ENCODE assay signal across 27 mouse cellular contexts in the genomic region with DNA sequence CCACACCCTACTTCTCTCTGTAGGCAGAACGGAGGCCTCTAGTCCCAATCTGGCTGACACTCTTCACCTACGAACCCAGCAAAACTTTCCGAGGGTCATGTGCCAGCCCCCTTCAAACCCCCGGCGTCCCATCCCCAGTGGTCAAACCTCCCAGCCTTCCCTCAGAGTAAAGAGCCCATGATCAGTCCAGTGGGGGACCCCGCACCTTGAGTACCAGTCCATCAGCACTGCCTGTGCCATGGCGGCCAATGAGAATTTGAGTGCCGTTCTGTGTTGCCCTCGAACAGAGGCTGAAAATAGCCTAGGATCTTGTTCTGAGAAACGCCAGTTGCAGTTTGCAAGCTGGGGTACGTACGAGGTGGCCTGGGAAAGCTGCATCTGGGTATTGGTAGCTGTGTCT. TPM values are rescaled to one million over a fixed set of nuclear protein-coding genes. Genes with fewer than 3 reads are reported as not detected.
A peak's percentile ranks its signal among the peaks of the same experiment; 100 is the strongest.
DNase-seq lines count a peak whose midpoint lies in the region; ATAC-seq and TF ChIP-seq lines count a peak whose summit lies in the region.
"Had no signal": no experiment of that assay in that cellular context is flagged by ENCODE, and none has a peak within 500 bp of the region (broad histone marks: within the 10 kb centered on the region; RNA-seq: fewer than 3 reads in every experiment).

No protein-coding gene starts in this region.

- TF ChIP-seq POLR2A in limb, embryonic 14.5 days (IDR thresholded peaks at IDR 0.05; ENCODE audit: borderline replicate concordance, extremely low read depth, insufficient read depth, insufficient read length) = no peak

- no peak for ATAC-seq in heart, embryonic 11.5 days (replicated peaks; ENCODE audit: insufficient number of reproducible peaks, low FRiP score, low TSS enrichment)
- no peak for ATAC-seq in midbrain, embryonic 14.5 days (ENCODE audit: low FRiP score, low TSS enrichment)
- ATAC-seq in limb, embryonic 14.5 days (ENCODE audit: low FRiP score, low read depth) = no peak
- no peak for ATAC-seq in megakaryocyte progenitor cell, adult 5-6 weeks (replicated peaks; ENCODE audit: poor library complexity)
- ATAC-seq: forebrain, embryonic 16.5 days; hindbrain, embryonic 16.5 days; intestine, embryonic 15.5 days; midbrain, embryonic 13.5 days; Patski had no signal

- 0 out of 2 replicates have a peak overlapping the region, but pooled peaks have one; percentile 7 for H3K4me2 ChIP-seq in heart, embryonic 11.5 days
- H3K4me2 ChIP-seq in midbrain, embryonic 14.5 days (ENCODE audit: low read length) = no peak overlapping the region
- H3K4me2 ChIP-seq in limb, embryonic 14.5 days (replicated peaks; ENCODE audit: low read depth, low read length, severe bottlenecking) = 0 out of 2 replicates have a peak overlapping the region, but pooled peaks have one; percentile 10
- H3K4me2 ChIP-seq: intestine, embryonic 15.5 days; limb, embryonic 12.5 days; liver, embryonic 13.5 days; midbrain, embryonic 13.5 days had no signal

- no peaks in the 10 kb centered on the region for H3K9me3 ChIP-seq in heart, embryonic 11.5 days (replicated peaks; ENCODE audit: control insufficient read depth, low read length)
- H3K9me3 ChIP-seq in midbrain, embryonic 10.5 days (replicated peaks) = no peaks in the 10 kb centered on the region
- H3K9me3 ChIP-seq in midbrain, embryonic 14.5 days (ENCODE audit: control insufficient read depth, low read length) = no peaks in the 10 kb centered on the region
- no peaks in the 10 kb centered on the region for H3K9me3 ChIP-seq in limb, embryonic 14.5 days (ENCODE audit: control insufficient read depth, low read length)
- H3K9me3 ChIP-seq: forebrain, embryonic 10.5 days; G1E; intestine, embryonic 15.5 days; limb, embryonic 12.5 days; liver, embryonic 13.5 days; midbrain, embryonic 13.5 days had no signal

- peak overlapping the region; percentile 58 for H3K27ac ChIP-seq in heart, embryonic 11.5 days (ENCODE audit: low read depth, low read length)
- peak overlapping the region; percentile 42; the same call in 1 of the 2 replicates for H3K27ac ChIP-seq in midbrain, embryonic 10.5 days (replicated peaks)
- H3K27ac ChIP-seq in midbrain, embryonic 14.5 days (replicated peaks; ENCODE audit: low read depth, low read length) = no peak overlapping the region
- H3K27ac ChIP-seq in limb, embryonic 14.5 days (replicated peaks; ENCODE audit: low read depth, low read length) = no peak overlapping the region; the same call in 1 of the 2 replicates
- H3K27ac ChIP-seq: forebrain, embryonic 10.5 days; layer of hippocampus, adult 2 months; liver, embryonic 13.5 days; midbrain, embryonic 13.5 days had no signal

- H3K4me1 ChIP-seq in heart, embryonic 11.5 days (ENCODE audit: control insufficient read depth, insufficient read depth, low read length) = peaks cover 48% of the 10 kb centered on the region
- peaks cover 19% of the 10 kb centered on the region for H3K4me1 ChIP-seq in midbrain, embryonic 10.5 days
- peaks cover 6% of the 10 kb centered on the region; the same call in 1 of the 2 replicates for H3K4me1 ChIP-seq in midbrain, embryonic 14.5 days (ENCODE audit: control insufficient read depth, insufficient read depth, low read length)
- H3K4me1 ChIP-seq in limb, embryonic 14.5 days (ENCODE audit: control insufficient read depth, insufficient read depth, low read length) = peaks cover 42% of the 10 kb centered on the region

- H3K9ac ChIP-seq in heart, embryonic 11.5 days (ENCODE audit: low read depth, low read length) = no peak overlapping the region
- no peak overlapping the region for H3K9ac ChIP-seq in midbrain, embryonic 14.5 days (replicated peaks; ENCODE audit: low read length)
- no peak overlapping the region for H3K9ac ChIP-seq in limb, embryonic 14.5 days (ENCODE audit: low read depth, low read length, severe bottlenecking)
- H3K9ac ChIP-seq: intestine, embryonic 15.5 days; limb, embryonic 12.5 days; liver, embryonic 13.5 days; midbrain, embryonic 13.5 days had no signal

- DNase-seq in heart, postnatal 14 days = no peak
- no peak for DNase-seq in midbrain, embryonic 10.5 days (ENCODE audit: low spot score)
- no peak for DNase-seq in midbrain, embryonic 14.5 days
- no peak for DNase-seq in limb, embryonic 14.5 days (ENCODE audit: low spot score)
- DNase-seq in cerebellum, adult 18-20 months = no peak
- DNase-seq: B cell, adult 2 months; cerebellum, adult 11 months; cerebellum, postnatal 10 days; gastrocnemius, postnatal 10 days; kidney, adult 9 months; kidney, postnatal 25 days; layer of hippocampus, postnatal 36 days; liver, embryonic 13.5 days; lung, adult 2 months; right cerebral cortex, postnatal 14 days; thymus, postnatal 14 days had no signal

- no peak overlapping the region for H3K4me3 ChIP-seq in heart, embryonic 11.5 days (ENCODE audit: low read depth, low read length)
- H3K4me3 ChIP-seq in midbrain, embryonic 10.5 days = no peak overlapping the region
- no peak overlapping the region for H3K4me3 ChIP-seq in midbrain, embryonic 14.5 days (replicated peaks; ENCODE audit: low read depth, low read length)
- no peak overlapping the region for H3K4me3 ChIP-seq in limb, embryonic 14.5 days (replicated peaks; ENCODE audit: low read length)
- H3K4me3 ChIP-seq: forebrain, embryonic 10.5 days; intestine, embryonic 15.5 days; layer of hippocampus, adult 2 months; limb, embryonic 12.5 days; liver, embryonic 13.5 days; midbrain, embryonic 13.5 days had no signal

- intact Hi-C loops in heart, postnatal 14 days (cut with DNase I) = no loop called here

- 54% methylated on average over 12 of the region's 12 CpGs for WGBS in heart, embryonic 11.5 days (ENCODE audit: insufficient replicate concordance)
- 90% methylated on average over 12 of the region's 12 CpGs for WGBS in midbrain, embryonic 10.5 days
- 91% methylated on average over 12 of the region's 12 CpGs for WGBS in midbrain, embryonic 14.5 days
- 77% methylated on average over 12 of the region's 12 CpGs for WGBS in limb, embryonic 14.5 days

- no peaks in the 10 kb centered on the region for H3K36me3 ChIP-seq in heart, embryonic 11.5 days (ENCODE audit: control insufficient read depth, insufficient read depth, low read length)
- no peaks in the 10 kb centered on the region for H3K36me3 ChIP-seq in midbrain, embryonic 10.5 days
- no peaks in the 10 kb centered on the region for H3K36me3 ChIP-seq in midbrain, embryonic 14.5 days (ENCODE audit: control insufficient read depth, insufficient read depth, low read length)
- no peaks in the 10 kb centered on the region for H3K36me3 ChIP-seq in limb, embryonic 14.5 days (ENCODE audit: control insufficient read depth, insufficient read depth, low read length)
- H3K36me3 ChIP-seq: forebrain, embryonic 10.5 days; G1E; intestine, embryonic 15.5 days; limb, embryonic 12.5 days; liver, embryonic 13.5 days; midbrain, embryonic 13.5 days had no signal

- H3K27me3 ChIP-seq in heart, embryonic 11.5 days (ENCODE audit: control insufficient read depth, insufficient read depth, low read length) = no peaks in the 10 kb centered on the region; the same call in 1 of the 2 replicates
- peaks cover 3% of the 10 kb centered on the region; the same call in 1 of the 2 replicates for H3K27me3 ChIP-seq in midbrain, embryonic 10.5 days (ENCODE audit: low read depth, poor library complexity, severe bottlenecking)
- H3K27me3 ChIP-seq in midbrain, embryonic 14.5 days (ENCODE audit: control insufficient read depth, insufficient read depth, low read length) = no peaks in the 10 kb centered on the region
- no peaks in the 10 kb centered on the region for H3K27me3 ChIP-seq in limb, embryonic 14.5 days (ENCODE audit: control insufficient read depth, insufficient read depth, low read length)
- H3K27me3 ChIP-seq: intestine, embryonic 15.5 days; limb, embryonic 12.5 days; midbrain, embryonic 13.5 days; Patski had no signal

RNA-seq across cellular contexts. Expression of gene Ifnlr1, which starts 27.2 kb away (rescaled TPM):
- polyA plus RNA-seq in heart, embryonic 11.5 days (2014; fragmentation: Nextera tagmentation; extraction: Ambion mirVana) = 0.17 and 0.20 TPM in 2 replicates
- 1 to 10 TPM; 2.5 to 2.9 TPM for total RNA-seq in heart, postnatal 14 days (2021)
- polyA plus RNA-seq in midbrain, embryonic 10.5 days (2016; fragmentation: Nextera tagmentation; extraction: Ambion mirVana) = 0.10 and 0.21 TPM in 2 replicates
- polyA plus RNA-seq in midbrain, embryonic 14.5 days (2014; fragmentation: Nextera tagmentation; extraction: Ambion mirVana) = 0.13 and 0.22 TPM in 2 replicates
- 3.1 and 3.4 TPM in 2 replicates for polyA plus RNA-seq in limb, embryonic 14.5 days (2012; rRNA removed)
- 1.1 and 2.0 TPM in 2 replicates for polyA plus RNA-seq in limb, embryonic 14.5 days (2014; fragmentation: Nextera tagmentation; extraction: Ambion mirVana)
- total RNA-seq in megakaryocyte progenitor cell, adult 5-6 weeks (2015) = 0.68 and 1.6 TPM in 2 replicates
- 0.30 and 0.46 TPM in 2 replicates for total RNA-seq in megakaryocyte progenitor cell, adult 5-6 weeks (2017)
- polyA plus RNA-seq: G1E had no signal

Comparison
In these comparisons a context has a peak if more than half of its experiments do, and no peak if none do; other contexts are left out.
1. H3K27ac ChIP-seq: peak in heart, embryonic 11.5 days (single experiment) and midbrain, embryonic 10.5 days (single experiment); none in midbrain, embryonic 14.5 days (single experiment) and limb, embryonic 14.5 days (single experiment).